ENCODE assay signal across 9 mouse cellular contexts in the genomic region with DNA sequence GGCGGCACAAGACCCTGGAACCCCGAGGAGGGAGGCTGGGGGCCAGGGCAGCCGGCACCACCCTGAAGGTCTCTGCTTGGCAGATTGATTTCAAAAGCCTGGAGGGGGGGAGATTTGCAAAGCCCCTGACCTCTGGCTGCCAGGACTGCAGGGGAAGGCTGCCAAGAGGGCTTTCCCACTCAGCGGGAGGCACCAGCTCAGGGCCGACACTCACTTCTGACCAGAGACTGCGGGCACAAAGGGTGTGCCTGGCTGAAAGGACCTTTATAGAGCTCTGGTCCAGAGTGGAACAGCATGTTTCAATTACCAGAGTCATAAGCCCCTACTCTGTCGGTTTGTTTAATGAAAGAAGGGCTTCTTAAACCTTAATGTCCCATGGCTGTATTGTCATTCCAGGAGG. TPM values are rescaled to one million over a fixed set of nuclear protein-coding genes. Genes with fewer than 3 reads are reported as not detected.
DNase-seq lines count a peak whose midpoint lies in the region; ATAC-seq and TF ChIP-seq lines count a peak whose summit lies in the region.
"Had no signal": no experiment of that assay in that cellular context is flagged by ENCODE, and none has a peak within 500 bp of the region (broad histone marks: within the 10 kb centered on the region; RNA-seq: fewer than 3 reads in every experiment).

No protein-coding gene starts in this region.

- H3K27me3 ChIP-seq in stomach, embryonic 16.5 days (ENCODE audit: control insufficient read depth, insufficient read depth, low read length) = 0 out of 2 replicates have a peak, but pooled peaks cover 3% of the 10 kb centered on the region
- no peaks in the 10 kb centered on the region for H3K27me3 ChIP-seq in stomach, postnatal 0 days (ENCODE audit: control insufficient read depth, insufficient read depth, low read length)
- peaks cover 40% of the 10 kb centered on the region for H3K27me3 ChIP-seq in forebrain, embryonic 12.5 days
- H3K27me3 ChIP-seq in limb, embryonic 15.5 days = peaks cover 49% of the 10 kb centered on the region

- no peak overlapping the region for H3K4me2 ChIP-seq in stomach, embryonic 16.5 days (ENCODE audit: low read depth, low read length)
- H3K4me2 ChIP-seq in stomach, postnatal 0 days (replicated peaks; ENCODE audit: low read depth) = no peak overlapping the region
- H3K4me2 ChIP-seq in forebrain, embryonic 12.5 days = peak overlapping the region; percentile 24
- H3K4me2 ChIP-seq in limb, embryonic 15.5 days = peak overlapping the region; percentile 31

- TF ChIP-seq EP300 in stomach, postnatal 0 days (optimal IDR thresholded peaks at IDR 0.05) = no peak

- H3K27ac ChIP-seq in stomach, embryonic 16.5 days (ENCODE audit: low read length) = peak overlapping the region; percentile 32; the same call in 1 of the 2 replicates
- H3K27ac ChIP-seq in stomach, postnatal 0 days (replicated peaks) = no peak overlapping the region
- 0 out of 2 replicates have a peak overlapping the region, but pooled peaks have one; percentile 31 for H3K27ac ChIP-seq in forebrain, embryonic 12.5 days
- H3K27ac ChIP-seq in limb, embryonic 15.5 days = peak overlapping the region; percentile 55

- peaks cover 34% of the 10 kb centered on the region for H3K4me1 ChIP-seq in stomach, embryonic 16.5 days (ENCODE audit: control insufficient read depth, insufficient read depth, low read length)
- peaks cover 5% of the 10 kb centered on the region for H3K4me1 ChIP-seq in stomach, postnatal 0 days (replicated peaks; ENCODE audit: control insufficient read depth, insufficient read depth)
- peaks cover 25% of the 10 kb centered on the region for H3K4me1 ChIP-seq in forebrain, embryonic 12.5 days
- peaks cover 30% of the 10 kb centered on the region for H3K4me1 ChIP-seq in limb, embryonic 15.5 days

- intact Hi-C loops in gastrocnemius, postnatal 36 days (cut with DNase I) = no loop called here

- no peaks in the 10 kb centered on the region for H3K9me3 ChIP-seq in stomach, embryonic 16.5 days (replicated peaks; ENCODE audit: control insufficient read depth, low read length)
- no peaks in the 10 kb centered on the region for H3K9me3 ChIP-seq in stomach, postnatal 0 days (ENCODE audit: control insufficient read depth, low read length)
- no peaks in the 10 kb centered on the region for H3K9me3 ChIP-seq in forebrain, embryonic 12.5 days
- H3K9me3 ChIP-seq in limb, embryonic 15.5 days = no peaks in the 10 kb centered on the region

- DNase-seq in stomach, postnatal 0 days (ENCODE audit: low spot score) = no peak
- no peak for DNase-seq in thymus, postnatal 36 days
- DNase-seq in gastrocnemius, postnatal 36 days = no peak
- DNase-seq: gastrocnemius, postnatal 25 days had no signal

- no peak overlapping the region for H3K4me3 ChIP-seq in stomach, embryonic 16.5 days (replicated peaks; ENCODE audit: low read length)
- H3K4me3 ChIP-seq in stomach, postnatal 0 days (ENCODE audit: low read depth, low read length) = no peak overlapping the region
- no peak overlapping the region for H3K4me3 ChIP-seq in forebrain, embryonic 12.5 days (replicated peaks)
- no peak overlapping the region for H3K4me3 ChIP-seq in limb, embryonic 15.5 days

- no peaks in the 10 kb centered on the region for H3K36me3 ChIP-seq in stomach, embryonic 16.5 days (ENCODE audit: control insufficient read depth, insufficient read depth, low read length)
- no peaks in the 10 kb centered on the region for H3K36me3 ChIP-seq in stomach, postnatal 0 days (ENCODE audit: control insufficient read depth, insufficient read depth, low read length)
- H3K36me3 ChIP-seq in forebrain, embryonic 12.5 days (replicated peaks) = peaks cover 2% of the 10 kb centered on the region; the same call in 1 of the 2 replicates
- H3K36me3 ChIP-seq in limb, embryonic 15.5 days = no peaks in the 10 kb centered on the region

- 20% methylated on average over 7 of the region's 7 CpGs for WGBS in stomach, embryonic 16.5 days
- 20% methylated on average over 7 of the region's 7 CpGs for WGBS in stomach, postnatal 0 days
- 5% methylated on average over 7 of the region's 7 CpGs for WGBS in forebrain, embryonic 12.5 days
- 15% methylated on average over 7 of the region's 7 CpGs for WGBS in limb, embryonic 15.5 days

- no peak overlapping the region for H3K9ac ChIP-seq in stomach, embryonic 16.5 days (ENCODE audit: low read length)
- H3K9ac ChIP-seq in stomach, postnatal 0 days (ENCODE audit: low read length) = no peak overlapping the region
- no peak overlapping the region for H3K9ac ChIP-seq in forebrain, embryonic 12.5 days
- H3K9ac ChIP-seq in limb, embryonic 15.5 days = no peak overlapping the region

- ATAC-seq in stomach, embryonic 16.5 days (ENCODE audit: insufficient read depth, low FRiP score) = no peak
- ATAC-seq in stomach, postnatal 0 days (ENCODE audit: low FRiP score, low TSS enrichment) = no peak
- no peak for ATAC-seq in forebrain, embryonic 12.5 days (ENCODE audit: low FRiP score)
- peak; percentile 70; the same call in 1 of the 2 replicates for ATAC-seq in limb, embryonic 15.5 days (ENCODE audit: insufficient number of reproducible peaks, low FRiP score, low TSS enrichment, low read depth)
- ATAC-seq in erythroblast, adult 5-6 weeks (replicated peaks; ENCODE audit: low FRiP score, poor library complexity, severe bottlenecking) = no peak

- TF ChIP-seq CTCF in stomach, postnatal 0 days (IDR thresholded peaks at IDR 0.05; ENCODE audit: low read depth) = no peak

RNA-seq across cellular contexts. Expression of gene Scube1, which starts 46.7 kb away (rescaled TPM):
- 12.9 and 14.3 TPM in 2 replicates for polyA plus RNA-seq in stomach, embryonic 16.5 days (2015; fragmentation: Nextera tagmentation; extraction: Ambion mirVana)
- polyA plus RNA-seq in stomach, postnatal 0 days (2015; fragmentation: Nextera tagmentation; extraction: Ambion mirVana) = 5.0 and 5.5 TPM in 2 replicates
- 17.9 and 20.4 TPM in 2 replicates for polyA plus RNA-seq in forebrain, embryonic 12.5 days (2016; fragmentation: Nextera tagmentation; extraction: Ambion mirVana)
- 7.1 and 9.7 TPM in 2 replicates for polyA plus RNA-seq in limb, embryonic 15.5 days (2015; fragmentation: Nextera tagmentation; extraction: Ambion mirVana)
- total RNA-seq in erythroblast, adult 5-6 weeks (2015; ENCODE audit: low replicate concordance) = not detected in 2 replicates
- not detected in 2 replicates for total RNA-seq in erythroblast, adult 5-6 weeks (2017; ENCODE audit: low replicate concordance)
- total RNA-seq in gastrocnemius, postnatal 36 days (2021) = under 1 TPM; 0.38 to 0.76 TPM
- total RNA-seq: megakaryocyte progenitor cell, adult 5-6 weeks had no signal

Comparison
In these comparisons a context has a peak if more than half of its experiments do, and no peak if none do; other contexts are left out.
1. H3K4me2 ChIP-seq: peak in forebrain, embryonic 12.5 days (single experiment) and limb, embryonic 15.5 days (single experiment); none in stomach, embryonic 16.5 days (single experiment) and stomach, postnatal 0 days (single experiment).